Mouse (Mus musculus) midbrain, embryonic 13.5 days (tissue): ENCODE results near the gene Kdelr3. TPM values are rescaled to one million over a fixed set of nuclear protein-coding genes. Genes with fewer than 3 reads are reported as not detected.

ENCODE experiments used
- ATAC-seq: fragments of 200-750 bp; cut with Nextera tagmentation; 2 replicates; pipeline ENCODE4 v1.8.0; 2017; ENCODE audit warnings: mild to moderate bottlenecking, moderate TSS enrichment, moderate library complexity
- H3K27ac ChIP-seq: fragments of 300-500 bp; sonication (generic); 2 replicates; pipeline ENCODE4 v1.5.1; 2015; ENCODE audit warnings: inconsistent platforms, mild to moderate bottlenecking, moderate library complexity
- H3K27me3 ChIP-seq: fragments of 300-500 bp; sonication (generic); 2 replicates; pipeline ENCODE4 v1.6.1; 2015; ENCODE audit warnings: mild to moderate bottlenecking, inconsistent platforms
- H3K36me3 ChIP-seq: fragments of 300-500 bp; sonication (generic); 2 replicates; pipeline ENCODE4 v1.6.1; 2015; ENCODE audit warnings: mild to moderate bottlenecking, inconsistent platforms
- H3K4me1 ChIP-seq: fragments of 300-500 bp; sonication (generic); replicated peaks from 2 replicates; pipeline ENCODE4 v1.6.1; 2015; ENCODE audit warnings: inconsistent platforms
- H3K4me2 ChIP-seq: fragments of 300-500 bp; sonication (generic); replicated peaks from 2 replicates; pipeline ENCODE4 v1.6.1; 2015; ENCODE audit warnings: moderate library complexity, mild to moderate bottlenecking, inconsistent platforms
- H3K4me3 ChIP-seq: fragments of 300-500 bp; sonication (generic); replicated peaks from 2 replicates; pipeline ENCODE4 v1.5.1; 2015; ENCODE audit warnings: mild to moderate bottlenecking, inconsistent platforms
- H3K9ac ChIP-seq: fragments of 300-500 bp; sonication (generic); replicated peaks from 2 replicates; pipeline ENCODE4 v1.6.1; 2015; ENCODE audit warnings: mild to moderate bottlenecking, inconsistent platforms
- H3K9me3 ChIP-seq: fragments of 300-500 bp; sonication (generic); 2 replicates; pipeline ENCODE4 v1.6.1; 2016; ENCODE audit warnings: mild to moderate bottlenecking, inconsistent platforms
- WGBS: fragments of 180-500 bp; shearing (Covaris S2); methylation state at CpG from one replicate; pipeline ENCODE4 v1.1.7; 2015; 5-methylcytosine and 5-hydroxymethylcytosine counted together
- polyA plus RNA-seq: library from polyadenylated mRNA; unstranded; fragments of >200 nt; fragmentation: Nextera tagmentation; extraction: Ambion mirVana; gene quantifications from 2 replicates; pipeline ENCODE4 v1.2.1, GENCODE M21; 2015

Gene Kdelr3
- polyA plus RNA-seq, 1 experiment from 2014 or later = 8.3 TPM

GRCm38 (mm10) chr15:79517710-79518109 lies 1.5 kb downstream of the Kdelr3 start:
- H3K9me3 ChIP-seq = no peaks in the 10 kb centered on the region
- no peak overlapping the region for H3K4me3 ChIP-seq
- no peaks in the 10 kb centered on the region for H3K36me3 ChIP-seq
- WGBS = 69% methylated on average over 4 of the region's 4 CpGs
- H3K4me1 ChIP-seq = peaks cover 22% of the 10 kb centered on the region
- no peak overlapping the region for H3K9ac ChIP-seq
- ATAC-seq = no peak
- peaks cover 65% of the 10 kb centered on the region for H3K27me3 ChIP-seq
- H3K27ac ChIP-seq = no peak overlapping the region
- no peak overlapping the region for H3K4me2 ChIP-seq

GRCm38 (mm10) chr15:79518571-79518970 lies 2.4 kb downstream of the Kdelr3 start:
- no peaks in the 10 kb centered on the region for H3K9me3 ChIP-seq
- H3K4me3 ChIP-seq = no peak overlapping the region
- 86% methylated on average over 3 of the region's 3 CpGs for WGBS
- peaks cover 57% of the 10 kb centered on the region for H3K27me3 ChIP-seq
- no peak overlapping the region for H3K27ac ChIP-seq
- peaks cover 20% of the 10 kb centered on the region for H3K4me1 ChIP-seq
- H3K9ac ChIP-seq = no peak overlapping the region
- no peak for ATAC-seq
- H3K4me2 ChIP-seq = no peak overlapping the region
- H3K36me3 ChIP-seq = no peaks in the 10 kb centered on the region

GRCm38 (mm10) chr15:79519400-79520220 lies 3.4 kb downstream of the Kdelr3 start:
- Histone ChIP-seq H3K27me3 (peaks cover 46% of the 10 kb centered on the region), H3K9ac (no peak overlapping the region), H3K36me3 (no peaks in the 10 kb centered on the region), H3K9me3 (no peaks in the 10 kb centered on the region), H3K4me1 (peaks cover 20% of the 10 kb centered on the region), H3K4me3 (no peak overlapping the region), H3K4me2 (no peak overlapping the region), H3K27ac (no peak overlapping the region)
- WGBS = 49% methylated on average over 16 of the region's 16 CpGs
- no peak for ATAC-seq

DNA sequence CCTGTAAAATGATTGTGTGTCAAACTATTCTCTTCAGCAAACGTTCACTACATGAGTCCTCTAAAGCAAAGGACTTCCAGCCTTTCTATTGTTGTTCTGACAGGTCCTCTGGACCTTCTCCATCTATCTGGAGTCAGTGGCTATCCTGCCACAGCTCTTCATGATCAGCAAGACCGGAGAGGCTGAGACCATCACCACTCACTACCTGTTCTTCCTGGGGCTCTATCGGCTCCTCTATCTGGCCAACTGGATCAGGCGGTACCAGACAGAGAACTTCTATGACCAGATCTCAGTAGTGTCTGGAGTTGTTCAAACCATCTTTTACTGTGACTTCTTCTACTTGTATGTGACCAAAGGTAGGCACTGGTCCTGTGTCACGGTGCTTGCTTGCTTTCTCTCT lies 9.4 kb downstream of the Kdelr3 start:
- H3K36me3 ChIP-seq = peaks cover 47% of the 10 kb centered on the region
- no peak for ATAC-seq
- no peaks in the 10 kb centered on the region for H3K9me3 ChIP-seq
- WGBS = 90% methylated on average over 5 of the region's 5 CpGs
- no peaks in the 10 kb centered on the region for H3K27me3 ChIP-seq
- no peak overlapping the region for H3K4me2 ChIP-seq
- no peak overlapping the region for H3K27ac ChIP-seq
- no peak overlapping the region for H3K4me3 ChIP-seq
- no peak overlapping the region for H3K9ac ChIP-seq
- no peaks in the 10 kb centered on the region for H3K4me1 ChIP-seq

DNA sequence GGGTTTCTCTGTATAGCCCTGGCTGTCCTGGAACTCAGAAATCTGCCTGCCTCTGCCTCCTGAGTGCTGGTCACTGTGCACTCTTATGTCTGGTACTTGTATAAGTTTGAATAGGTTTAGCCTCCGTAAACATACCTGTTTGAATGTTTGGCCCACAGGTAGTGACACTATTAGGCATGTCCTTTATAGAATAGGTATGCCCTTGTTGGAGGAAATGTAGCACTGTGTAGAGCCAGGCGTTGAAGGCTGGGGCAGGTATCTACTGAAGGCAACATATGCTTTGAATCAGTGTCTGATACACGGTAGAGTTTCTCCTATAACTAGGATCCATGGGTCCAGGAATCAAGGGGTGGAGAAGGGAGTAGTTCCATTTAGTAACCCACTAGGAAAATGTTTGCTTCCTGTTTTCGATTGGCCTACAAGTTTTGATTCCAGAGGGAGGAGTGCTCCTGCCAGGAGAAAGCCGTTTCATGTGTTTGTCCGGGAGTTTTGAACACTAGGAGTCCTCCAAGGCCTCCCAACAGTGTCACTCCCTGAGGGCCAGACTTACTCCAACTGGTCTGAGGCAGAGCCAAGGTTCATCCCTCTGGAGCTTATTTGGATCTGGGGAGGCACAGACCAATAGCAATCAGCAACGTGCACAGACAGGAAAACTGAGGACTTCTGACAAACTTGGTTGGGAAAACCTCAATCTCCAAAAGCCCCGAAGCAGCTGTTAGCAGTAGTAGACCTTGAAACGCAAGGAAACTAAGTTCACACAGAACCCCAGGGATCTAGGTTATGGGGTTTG lies 10.0 kb downstream of the Kdelr3 start:
- 69% methylated on average over 9 of the region's 9 CpGs for WGBS
- Histone ChIP-seq H3K36me3 (peaks cover 54% of the 10 kb centered on the region), H3K4me1 (no peaks in the 10 kb centered on the region), H3K4me2 (no peak overlapping the region), H3K9ac (no peak overlapping the region), H3K4me3 (no peak overlapping the region), H3K27me3 (no peaks in the 10 kb centered on the region), H3K27ac (no peak overlapping the region), H3K9me3 (no peaks in the 10 kb centered on the region)
- peak; percentile 50; the same call in 1 of the 2 replicates for ATAC-seq

GRCm38 (mm10) chr15:79527192-79527591 lies 11.0 kb downstream of the Kdelr3 start:
- Histone ChIP-seq H3K4me2 (no peak overlapping the region), H3K9me3 (no peaks in the 10 kb centered on the region), H3K27ac (no peak overlapping the region), H3K36me3 (peaks cover 64% of the 10 kb centered on the region), H3K9ac (no peak overlapping the region), H3K4me1 (no peaks in the 10 kb centered on the region), H3K4me3 (no peak overlapping the region), H3K27me3 (no peaks in the 10 kb centered on the region)
- WGBS = 84% methylated on average over 4 of the region's 4 CpGs
- no peak for ATAC-seq

DNA sequence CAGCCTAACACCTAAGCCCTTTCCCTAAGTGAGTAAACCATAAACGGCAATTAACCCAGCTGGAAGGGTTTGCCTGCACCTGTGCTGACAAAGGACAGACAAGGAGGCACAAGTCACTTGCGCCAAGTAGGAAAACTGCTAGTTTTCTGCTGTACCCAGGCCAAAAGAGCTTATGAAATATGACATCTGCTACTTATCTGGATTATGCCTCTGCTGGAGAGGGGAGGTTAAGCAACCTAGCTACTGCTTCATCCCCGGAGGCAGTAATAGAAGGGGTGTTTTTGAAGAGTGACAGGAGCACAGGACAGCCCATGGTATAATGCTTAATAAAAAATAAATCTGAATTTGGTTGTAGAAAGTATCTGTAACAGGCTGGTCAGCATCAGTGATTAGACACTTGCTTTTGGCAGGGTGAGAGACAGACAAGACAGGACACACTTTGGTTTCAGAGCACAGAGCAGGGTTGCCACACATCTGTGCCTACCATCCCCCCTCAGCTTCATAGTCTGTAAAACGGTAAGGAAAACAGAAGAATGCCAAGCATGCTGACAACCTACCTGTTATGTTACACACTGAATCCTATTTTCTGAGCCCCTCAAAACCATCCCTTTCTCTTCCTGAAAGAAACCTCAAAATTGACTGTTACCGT lies 11.9 kb downstream of the Kdelr3 start:
- ATAC-seq = no peak
- Histone ChIP-seq H3K4me1 (no peaks in the 10 kb centered on the region), H3K27me3 (no peaks in the 10 kb centered on the region), H3K27ac (no peak overlapping the region), H3K9ac (no peak overlapping the region), H3K4me3 (no peak overlapping the region), H3K4me2 (no peak overlapping the region), H3K9me3 (no peaks in the 10 kb centered on the region), H3K36me3 (peaks cover 72% of the 10 kb centered on the region)
- WGBS = 83% methylated on average over 5 of the region's 5 CpGs

GRCm38 (mm10) chr15:79529935-79530334 lies 13.7 kb downstream of the Kdelr3 start:
- H3K4me2 ChIP-seq = no peak overlapping the region
- H3K27me3 ChIP-seq = no peaks in the 10 kb centered on the region
- no peak overlapping the region for H3K27ac ChIP-seq
- 84% methylated on average over 7 of the region's 7 CpGs for WGBS
- no peak overlapping the region for H3K4me3 ChIP-seq
- ATAC-seq = no peak
- no peak overlapping the region for H3K9ac ChIP-seq
- H3K36me3 ChIP-seq = peaks cover 90% of the 10 kb centered on the region
- no peaks in the 10 kb centered on the region for H3K4me1 ChIP-seq
- H3K9me3 ChIP-seq = no peaks in the 10 kb centered on the region

GRCm38 (mm10) chr15:79533796-79534195 lies 17.6 kb downstream of the Kdelr3 start:
- Histone ChIP-seq H3K4me3 (no peak overlapping the region), H3K9me3 (no peaks in the 10 kb centered on the region), H3K4me2 (no peak overlapping the region), H3K36me3 (peaks cover 98% of the 10 kb centered on the region), H3K27ac (no peak overlapping the region), H3K27me3 (no peaks in the 10 kb centered on the region), H3K4me1 (no peaks in the 10 kb centered on the region), H3K9ac (no peak overlapping the region)
- WGBS = 92% methylated on average over 3 of the region's 3 CpGs
- ATAC-seq = no peak

DNA sequence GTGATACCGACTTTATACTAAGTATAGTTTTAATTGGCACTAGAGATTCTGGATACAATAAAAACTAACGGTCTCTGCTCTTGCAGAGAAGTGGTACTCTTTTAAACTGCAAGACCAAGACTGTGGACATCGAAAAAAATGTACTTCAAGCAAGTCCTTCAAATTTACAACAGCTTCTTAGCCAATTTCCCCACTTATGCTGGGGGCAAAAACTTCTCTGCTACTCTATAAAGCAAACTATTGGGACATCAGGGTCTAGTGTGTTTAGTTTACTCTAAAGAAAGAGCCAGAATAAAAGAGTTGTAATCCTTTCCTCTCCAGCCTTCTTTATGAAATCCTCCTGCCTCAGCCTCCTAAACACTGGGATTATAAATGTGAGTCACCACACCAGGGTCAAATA lies 27.8 kb downstream of the Kdelr3 start:
- over 99% methylated on average over 3 of the region's 3 CpGs for WGBS
- ATAC-seq = no peak
- peak overlapping the region; percentile 94 for H3K4me3 ChIP-seq
- H3K27me3 ChIP-seq = peaks cover 6% of the 10 kb centered on the region; the same call in 1 of the 2 replicates
- H3K4me1 ChIP-seq = peaks cover 42% of the 10 kb centered on the region
- H3K4me2 ChIP-seq = peak overlapping the region; percentile 86
- H3K9me3 ChIP-seq = no peaks in the 10 kb centered on the region
- no peak overlapping the region for H3K9ac ChIP-seq
- H3K27ac ChIP-seq = no peak overlapping the region
- peaks cover 52% of the 10 kb centered on the region for H3K36me3 ChIP-seq

- Histone ChIP-seq H3K27me3 (peaks cover 6% of the 10 kb centered on the region; the same call in 1 of the 2 replicates), H3K36me3 (peaks cover 37% of the 10 kb centered on the region), H3K27ac (peak overlapping the region; percentile 99), H3K4me2 (peak overlapping the region; percentile 86), H3K4me1 (peaks cover 39% of the 10 kb centered on the region), H3K9me3 (no peaks in the 10 kb centered on the region), H3K9ac (peak overlapping the region; percentile 98), H3K4me3 (peak overlapping the region; percentile 94)
- WGBS = 2% methylated on average over 3 of the region's 3 CpGs
- ATAC-seq = no peak
Observed at GRCm38 (mm10) chr15:79545496-79545895, 29.3 kb downstream of the Kdelr3 start.

DNA sequence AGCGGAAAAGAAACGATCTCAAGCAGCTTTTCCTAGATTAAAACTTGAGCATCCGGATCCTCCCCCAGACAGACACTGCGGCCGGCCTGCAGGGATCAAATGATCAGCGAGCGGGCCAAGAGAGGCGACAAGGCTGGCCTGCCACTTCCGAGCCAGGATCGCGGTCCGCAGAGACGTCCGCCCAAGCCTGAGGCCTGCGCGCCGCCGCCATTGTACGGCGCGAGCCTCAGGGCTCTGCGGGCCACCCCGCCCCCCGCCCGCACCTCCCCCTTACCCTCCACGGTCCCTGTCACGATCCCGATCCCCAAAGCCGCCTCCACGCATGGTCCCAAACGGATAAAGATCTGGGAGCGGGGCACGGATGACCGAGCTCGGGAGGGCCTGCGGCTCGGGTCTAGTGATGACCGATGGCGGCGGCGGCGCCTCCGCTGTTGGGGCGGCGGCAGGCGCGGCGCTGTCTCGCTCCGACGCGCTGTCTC lies 29.7 kb downstream of the Kdelr3 start:
- no peaks in the 10 kb centered on the region for H3K9me3 ChIP-seq

More for the DNA sequence above, 29.7 kb downstream of the Kdelr3 start:
- WGBS = under 1% methylated on average over 52 of the region's 52 CpGs
- H3K4me3 ChIP-seq = peak overlapping the region; percentile 94
- peak overlapping the region; percentile 98 for H3K9ac ChIP-seq
- peak overlapping the region; percentile 99 for H3K27ac ChIP-seq
- ATAC-seq = peak; percentile 75
- H3K36me3 ChIP-seq = peaks cover 32% of the 10 kb centered on the region
- peaks cover 35% of the 10 kb centered on the region for H3K4me1 ChIP-seq
- H3K4me2 ChIP-seq = peak overlapping the region; percentile 86
- H3K27me3 ChIP-seq = peaks cover 6% of the 10 kb centered on the region; the same call in 1 of the 2 replicates
